ENCODE assay signal across 11 mouse cellular contexts in genomic region chr5:113271207-113271811, GRCm38 (mm10). TPM values are rescaled to one million over a fixed set of nuclear protein-coding genes. Genes with fewer than 3 reads are reported as not detected.
A peak's percentile ranks its signal among the peaks of the same experiment; 100 is the strongest.
DNase-seq lines count a peak whose midpoint lies in the region; ATAC-seq and TF ChIP-seq lines count a peak whose summit lies in the region.
"Had no signal": no experiment of that assay in that cellular context is flagged by ENCODE, and none has a peak within 500 bp of the region (broad histone marks: within the 10 kb centered on the region; RNA-seq: fewer than 3 reads in every experiment).

No protein-coding gene starts in this region.

- no peak overlapping the region for H3K9ac ChIP-seq in hindbrain, embryonic 11.5 days (ENCODE audit: low read depth, low read length)
- no peak overlapping the region for H3K9ac ChIP-seq in hindbrain, embryonic 15.5 days
- no peak overlapping the region for H3K9ac ChIP-seq in forebrain, embryonic 16.5 days (replicated peaks; ENCODE audit: low read depth, low read length)
- H3K9ac ChIP-seq: liver, embryonic 13.5 days had no signal

- ATAC-seq in hindbrain, embryonic 11.5 days (ENCODE audit: low FRiP score): no peak
- no peak for ATAC-seq in hindbrain, embryonic 15.5 days (ENCODE audit: low FRiP score, low read depth)
- ATAC-seq in forebrain, embryonic 16.5 days: no peak

- no peaks in the 10 kb centered on the region for H3K9me3 ChIP-seq in hindbrain, embryonic 11.5 days (ENCODE audit: control insufficient read depth, low read length)
- peaks cover 5% of the 10 kb centered on the region; the same call in 1 of the 2 replicates for H3K9me3 ChIP-seq in hindbrain, embryonic 10.5 days
- H3K9me3 ChIP-seq in hindbrain, embryonic 15.5 days: no peaks in the 10 kb centered on the region
- H3K9me3 ChIP-seq in forebrain, embryonic 16.5 days (ENCODE audit: control insufficient read depth, low read length): no peaks in the 10 kb centered on the region
- H3K9me3 ChIP-seq: liver, embryonic 13.5 days had no signal

- no peak overlapping the region for H3K4me2 ChIP-seq in hindbrain, embryonic 11.5 days (replicated peaks; ENCODE audit: low read depth, low read length)
- H3K4me2 ChIP-seq in hindbrain, embryonic 15.5 days: no peak overlapping the region
- no peak overlapping the region for H3K4me2 ChIP-seq in forebrain, embryonic 16.5 days (ENCODE audit: low read length)
- H3K4me2 ChIP-seq: liver, embryonic 13.5 days had no signal

- DNase-seq in hindbrain, embryonic 11.5 days (ENCODE audit: low spot score): peak; percentile 27
- no peak for DNase-seq in hindbrain, embryonic 10.5 days (ENCODE audit: low spot score)
- peak; percentile 52 for DNase-seq in brain, embryonic 14.5 days (ENCODE audit: low read depth)
- peak; percentile 14 for DNase-seq in retina, postnatal 7 days (ENCODE audit: low read depth, low spot score)
- no peak for DNase-seq in thymus, postnatal 10 days (ENCODE audit: low spot score in 2 of 2)
- DNase-seq in lung, adult 2 months: no peak
- DNase-seq: gastrocnemius, postnatal 14 days; liver, embryonic 13.5 days had no signal

- no peak for TF ChIP-seq POLR2A in brain, embryonic 14.5 days (IDR thresholded peaks at IDR 0.05; ENCODE audit: borderline replicate concordance, extremely low read depth, insufficient read depth, insufficient read length, poor library complexity, severe bottlenecking)
- no peak for TF ChIP-seq POLR2A in lung, adult 2 months (IDR thresholded peaks at IDR 0.05; ENCODE audit: borderline replicate concordance, extremely low read depth, low read depth, low read length)

- TF ChIP-seq CTCF in brain, embryonic 14.5 days (IDR thresholded peaks at IDR 0.05; ENCODE audit: borderline replicate concordance, extremely low read depth, insufficient read depth, insufficient read length): no peak
- TF ChIP-seq CTCF in lung, adult 2 months (IDR thresholded peaks at IDR 0.05; ENCODE audit: insufficient read depth, low read length): no peak

- no peak overlapping the region for H3K27ac ChIP-seq in hindbrain, embryonic 11.5 days (ENCODE audit: low read depth, low read length)
- no peak overlapping the region for H3K27ac ChIP-seq in hindbrain, embryonic 10.5 days
- peak overlapping the region; percentile 17; the same call in 1 of the 2 replicates for H3K27ac ChIP-seq in hindbrain, embryonic 15.5 days (replicated peaks)
- no peak overlapping the region for H3K27ac ChIP-seq in forebrain, embryonic 16.5 days (ENCODE audit: low read length)
- H3K27ac ChIP-seq: liver, embryonic 13.5 days had no signal

- no peaks in the 10 kb centered on the region; the same call in 1 of the 2 replicates for H3K36me3 ChIP-seq in hindbrain, embryonic 11.5 days (ENCODE audit: control insufficient read depth, insufficient read depth, low read length)
- H3K36me3 ChIP-seq in hindbrain, embryonic 10.5 days: peaks cover 58% of the 10 kb centered on the region
- H3K36me3 ChIP-seq in hindbrain, embryonic 15.5 days: peaks cover 43% of the 10 kb centered on the region
- H3K36me3 ChIP-seq in forebrain, embryonic 16.5 days (ENCODE audit: control insufficient read depth, insufficient read depth): 0 out of 2 replicates have a peak, but pooled peaks cover 2% of the 10 kb centered on the region
- H3K36me3 ChIP-seq: liver, embryonic 13.5 days had no signal

- H3K27me3 ChIP-seq in hindbrain, embryonic 11.5 days (ENCODE audit: control insufficient read depth, insufficient read depth, low read length): no peaks in the 10 kb centered on the region; the same call in 1 of the 2 replicates
- H3K27me3 ChIP-seq in hindbrain, embryonic 10.5 days (ENCODE audit: insufficient read depth, poor library complexity, severe bottlenecking): no peaks in the 10 kb centered on the region
- H3K27me3 ChIP-seq in hindbrain, embryonic 15.5 days: no peaks in the 10 kb centered on the region
- H3K27me3 ChIP-seq in forebrain, embryonic 16.5 days (replicated peaks; ENCODE audit: control insufficient read depth, insufficient read depth, low read length): no peaks in the 10 kb centered on the region
- H3K27me3 ChIP-seq: liver, embryonic 13.5 days had no signal

- 73% methylated on average over 11 of the region's 11 CpGs for WGBS in hindbrain, embryonic 11.5 days
- WGBS in hindbrain, embryonic 10.5 days: 70% methylated on average over 11 of the region's 11 CpGs
- WGBS in hindbrain, embryonic 15.5 days: 64% methylated on average over 11 of the region's 11 CpGs
- WGBS in lung, adult 2 months: 62% methylated on average over 11 of the region's 11 CpGs
- WGBS in forebrain, embryonic 16.5 days: 71% methylated on average over 11 of the region's 11 CpGs

- H3K4me1 ChIP-seq in hindbrain, embryonic 11.5 days (replicated peaks; ENCODE audit: control insufficient read depth, insufficient read depth, low read length): no peaks in the 10 kb centered on the region
- peaks cover 6% of the 10 kb centered on the region; the same call in 1 of the 2 replicates for H3K4me1 ChIP-seq in hindbrain, embryonic 10.5 days (replicated peaks)
- H3K4me1 ChIP-seq in hindbrain, embryonic 15.5 days (replicated peaks): no peaks in the 10 kb centered on the region
- no peaks in the 10 kb centered on the region for H3K4me1 ChIP-seq in lung, adult 2 months (ENCODE audit: control insufficient read depth, insufficient read depth, low read length)
- no peaks in the 10 kb centered on the region for H3K4me1 ChIP-seq in forebrain, embryonic 16.5 days (replicated peaks; ENCODE audit: control insufficient read depth, insufficient read depth, low read length)
- H3K4me1 ChIP-seq: liver, embryonic 13.5 days had no signal

- no peak overlapping the region for H3K4me3 ChIP-seq in hindbrain, embryonic 11.5 days (ENCODE audit: low read depth, low read length)
- H3K4me3 ChIP-seq in hindbrain, embryonic 10.5 days: no peak overlapping the region
- H3K4me3 ChIP-seq in hindbrain, embryonic 15.5 days: no peak overlapping the region
- no peak overlapping the region for H3K4me3 ChIP-seq in lung, adult 2 months (replicated peaks; ENCODE audit: extremely low read depth, low read depth, low read length)
- no peak overlapping the region for H3K4me3 ChIP-seq in forebrain, embryonic 16.5 days (replicated peaks; ENCODE audit: low read length)
- H3K4me3 ChIP-seq: liver, embryonic 13.5 days had no signal

RNA-seq across cellular contexts. Expression of gene Sgsm1, which starts 39.3 kb away (rescaled TPM):
- 8.5 and 10.5 TPM in 2 replicates for polyA plus RNA-seq in hindbrain, embryonic 11.5 days (2014; fragmentation: Nextera tagmentation; extraction: Ambion mirVana)
- 16.6 and 17.5 TPM in 2 replicates for polyA plus RNA-seq in hindbrain, embryonic 10.5 days (2016; fragmentation: Nextera tagmentation; extraction: Ambion mirVana)
- polyA plus RNA-seq in brain, embryonic 14.5 days (2012; rRNA removed): 31.2 and 36.1 TPM in 2 replicates
- 20.6 and 21.1 TPM in 2 replicates for polyA plus RNA-seq in hindbrain, embryonic 15.5 days (2015; fragmentation: Nextera tagmentation; extraction: Ambion mirVana)
- polyA plus RNA-seq in lung, adult 2 months (2012; rRNA removed): 4.4 and 6.7 TPM in 2 replicates
- polyA plus RNA-seq in forebrain, embryonic 16.5 days (2015; fragmentation: Nextera tagmentation; extraction: Ambion mirVana): 15.8 and 19.2 TPM in 2 replicates

RNA-seq across cellular contexts. Expression of gene Tmem211, which starts 44.6 kb away (rescaled TPM):
- 0.08 TPM in 1 of 2 replicates, not detected in the other for polyA plus RNA-seq in hindbrain, embryonic 11.5 days (2014; fragmentation: Nextera tagmentation; extraction: Ambion mirVana)
- 0.11 TPM in 1 of 2 replicates, not detected in the other for polyA plus RNA-seq in hindbrain, embryonic 10.5 days (2016; fragmentation: Nextera tagmentation; extraction: Ambion mirVana)
- 0.07 and 0.09 TPM in 2 replicates for polyA plus RNA-seq in brain, embryonic 14.5 days (2012; rRNA removed)
- polyA plus RNA-seq in hindbrain, embryonic 15.5 days (2015; fragmentation: Nextera tagmentation; extraction: Ambion mirVana): not detected in 2 replicates
- 0.08 TPM in 1 of 2 replicates, not detected in the other for polyA plus RNA-seq in lung, adult 2 months (2012; rRNA removed)
- not detected in 2 replicates for polyA plus RNA-seq in forebrain, embryonic 16.5 days (2015; fragmentation: Nextera tagmentation; extraction: Ambion mirVana)
- polyA plus RNA-seq: liver, embryonic 13.5 days; neural tube, embryonic 14.5 days had no signal

RNA-seq across cellular contexts. Expression of gene 2900026A02Rik, which starts 50.3 kb away (rescaled TPM):
- polyA plus RNA-seq in hindbrain, embryonic 11.5 days (2014; fragmentation: Nextera tagmentation; extraction: Ambion mirVana): 1.2 and 1.5 TPM in 2 replicates
- polyA plus RNA-seq in hindbrain, embryonic 10.5 days (2016; fragmentation: Nextera tagmentation; extraction: Ambion mirVana): 2.1 and 4.1 TPM in 2 replicates
- polyA plus RNA-seq in brain, embryonic 14.5 days (2012; rRNA removed): 6.0 and 8.6 TPM in 2 replicates
- 3.8 and 3.9 TPM in 2 replicates for polyA plus RNA-seq in hindbrain, embryonic 15.5 days (2015; fragmentation: Nextera tagmentation; extraction: Ambion mirVana)
- polyA plus RNA-seq in lung, adult 2 months (2012; rRNA removed): 29.0 and 32.0 TPM in 2 replicates
- polyA plus RNA-seq in forebrain, embryonic 16.5 days (2015; fragmentation: Nextera tagmentation; extraction: Ambion mirVana): 4.6 and 5.0 TPM in 2 replicates

Comparison
In these comparisons a context has a peak if more than half of its experiments do, and no peak if none do; other contexts are left out.
1. DNase-seq: peak in hindbrain, embryonic 11.5 days (single experiment), brain, embryonic 14.5 days (single experiment) and retina, postnatal 7 days (single experiment); none in hindbrain, embryonic 10.5 days (single experiment), thymus, postnatal 10 days (0 of 2) and lung, adult 2 months (single experiment).